Mouse (Mus musculus) hindbrain, postnatal 0 days (tissue): ENCODE results near the gene Prr7. TPM values are rescaled to one million over a fixed set of nuclear protein-coding genes. Genes with fewer than 3 reads are reported as not detected.

Experiments used
- ATAC-seq: fragments of 200-750 bp; cut with Nextera tagmentation; 2 replicates; pipeline ENCODE4 v1.8.0; 2017; ENCODE audit warnings: mild to moderate bottlenecking, moderate TSS enrichment, moderate library complexity
- DNase-seq: peaks from one replicate; pipeline ENCODE4 v3.0.0-alpha.2; 2015; ENCODE audit warnings: low spot score
- H3K27ac ChIP-seq: fragments of 300-500 bp; sonication (generic); 2 replicates; pipeline ENCODE4 v1.5.1; 2014; ENCODE audit warnings: mild to moderate bottlenecking
- H3K27me3 ChIP-seq: fragments of 300-500 bp; sonication (generic); 2 replicates; pipeline ENCODE4 v1.6.1; 2014; ENCODE audit warnings: low read length, mixed read lengths; ENCODE audit not compliant: insufficient read depth
- H3K36me3 ChIP-seq: fragments of 300-500 bp; sonication (generic); 2 replicates; pipeline ENCODE4 v1.6.1; 2014; ENCODE audit warnings: low read length, mixed read lengths; ENCODE audit not compliant: insufficient read depth
- H3K4me1 ChIP-seq: fragments of 300-500 bp; sonication (generic); 2 replicates; pipeline ENCODE4 v1.6.1; 2014; ENCODE audit warnings: antibody characterized with exemption, low read length, mixed read lengths; ENCODE audit not compliant: insufficient read depth
- H3K4me2 ChIP-seq: fragments of 300-500 bp; sonication (generic); 2 replicates; pipeline ENCODE4 v1.6.1; 2014; ENCODE audit warnings: low read depth, mild to moderate bottlenecking, low read length, moderate library complexity, mixed read lengths
- H3K4me3 ChIP-seq: fragments of 300-500 bp; sonication (generic); 2 replicates; pipeline ENCODE4 v1.5.1; 2014; ENCODE audit warnings: low read length
- H3K9ac ChIP-seq: fragments of 300-500 bp; sonication (generic); replicated peaks from 2 replicates; pipeline ENCODE4 v1.6.1; 2014; ENCODE audit warnings: mild to moderate bottlenecking, low read length, moderate library complexity, mixed read lengths
- H3K9me3 ChIP-seq: fragments of 300-500 bp; sonication (generic); 2 replicates; pipeline ENCODE4 v1.6.1; 2016; ENCODE audit warnings: low read length, mixed read lengths
- CTCF ChIP-seq: IDR thresholded peaks from 2 replicates; pipeline ENCODE4 v1.5.1; 2016; ENCODE audit warnings: antibody characterized with exemption, control low read depth, low read depth
- WGBS: fragments of 180-500 bp; shearing (Covaris S2); extraction: QIAGEN DNeasy Blood & Tissue Kit; methylation state at CpG from one replicate; pipeline ENCODE4 v1.1.7; 2014; 5-methylcytosine and 5-hydroxymethylcytosine counted together
- polyA plus RNA-seq: library from polyadenylated mRNA; unstranded; fragments of >200 nt; fragmentation: Nextera tagmentation; extraction: Ambion mirVana; gene quantifications from 2 replicates; pipeline ENCODE4 v1.2.1, GENCODE M21; 2015
- total RNA-seq: library from RNA; depleted of rRNA; stranded (reverse); fragments of >200 nt; gene quantifications from 2 replicates; pipeline ENCODE4 v1.2.3, GENCODE M21; 2014

The Prr7 gene
- total and polyA plus RNA-seq, 2 experiments from 2014 or later, result 4.6 to 106 TPM

- Histone ChIP-seq H3K4me2 (no peak overlapping the region), H3K9ac (no peak overlapping the region), H3K9me3 (no peaks in the 10 kb centered on the region), H3K36me3 (peaks cover 43% of the 10 kb centered on the region), H3K4me3 (no peak overlapping the region), H3K27ac (no peak overlapping the region), H3K4me1 (peaks cover 16% of the 10 kb centered on the region), H3K27me3 (no peaks in the 10 kb centered on the region)
- no peak for DNase-seq
- 86% methylated on average over 5 of the region's 5 CpGs for WGBS
- no peak; the same call in 1 of the 2 replicates for TF ChIP-seq CTCF
- ATAC-seq, result no peak
Measured at GRCm38 (mm10) chr13:55475750-55476149, 11.7 kb downstream of the Prr7 start.

- Histone ChIP-seq H3K36me3 (peaks cover 48% of the 10 kb centered on the region), H3K27ac (no peak overlapping the region), H3K4me3 (no peak overlapping the region), H3K9ac (no peak overlapping the region), H3K9me3 (no peaks in the 10 kb centered on the region), H3K27me3 (no peaks in the 10 kb centered on the region), H3K4me1 (peaks cover 11% of the 10 kb centered on the region), H3K4me2 (no peak overlapping the region)
- no peak for TF ChIP-seq CTCF
- DNase-seq, result no peak
- WGBS, result 90% methylated on average over 8 of the region's 8 CpGs
- ATAC-seq, result no peak
Measured at GRCm38 (mm10) chr13:55476256-55476655, 12.2 kb downstream of the Prr7 start.

GRCm38 (mm10) chr13:55477492-55477891, 13.4 kb downstream of the Prr7 start:
- no peak for TF ChIP-seq CTCF
- DNase-seq, result no peak
- peak overlapping the region; percentile 16; the same call in 1 of the 2 replicates for H3K27ac ChIP-seq
- H3K4me1 ChIP-seq, result peaks cover 11% of the 10 kb centered on the region
- H3K9ac ChIP-seq, result no peak overlapping the region
- no peak overlapping the region; the same call in 1 of the 2 replicates for H3K4me2 ChIP-seq
- peaks cover 58% of the 10 kb centered on the region for H3K36me3 ChIP-seq
- H3K27me3 ChIP-seq, result no peaks in the 10 kb centered on the region
- 63% methylated on average over 16 of the region's 16 CpGs for WGBS
- H3K4me3 ChIP-seq, result no peak overlapping the region
- no peaks in the 10 kb centered on the region for H3K9me3 ChIP-seq
- ATAC-seq, result no peak

- H3K27me3 ChIP-seq, result no peaks in the 10 kb centered on the region
- DNase-seq (peak; percentile 78), ATAC-seq (no peak)
- H3K4me3 ChIP-seq, result no peak overlapping the region
- peaks cover 13% of the 10 kb centered on the region for H3K4me1 ChIP-seq
- H3K4me2 ChIP-seq, result no peak overlapping the region
- 0 out of 2 replicates have a peak overlapping the region, but pooled peaks have one; percentile 16 for H3K27ac ChIP-seq
- H3K9me3 ChIP-seq, result no peaks in the 10 kb centered on the region
- WGBS, result 47% methylated on average over 5 of the region's 5 CpGs
- no peak overlapping the region for H3K9ac ChIP-seq
- peaks cover 58% of the 10 kb centered on the region for H3K36me3 ChIP-seq
- TF ChIP-seq CTCF, result peak; percentile 75
Measured at GRCm38 (mm10) chr13:55478036-55478435, 14.0 kb downstream of the Prr7 start.

GRCm38 (mm10) chr13:55479008-55479407, 14.9 kb downstream of the Prr7 start:
- Histone ChIP-seq H3K9ac (no peak overlapping the region), H3K9me3 (no peaks in the 10 kb centered on the region), H3K27me3 (no peaks in the 10 kb centered on the region), H3K4me2 (no peak overlapping the region), H3K36me3 (peaks cover 58% of the 10 kb centered on the region), H3K27ac (no peak overlapping the region), H3K4me3 (no peak overlapping the region), H3K4me1 (peaks cover 22% of the 10 kb centered on the region)
- ATAC-seq, result no peak
- no peak for DNase-seq
- 75% methylated on average over 7 of the region's 7 CpGs for WGBS
- TF ChIP-seq CTCF, result no peak

- H3K27ac ChIP-seq, result no peak overlapping the region
- ATAC-seq (no peak), DNase-seq (no peak)
- no peak for TF ChIP-seq CTCF
- H3K9ac ChIP-seq, result no peak overlapping the region
- H3K27me3 ChIP-seq, result no peaks in the 10 kb centered on the region
- H3K36me3 ChIP-seq, result peaks cover 58% of the 10 kb centered on the region
- H3K4me1 ChIP-seq, result peaks cover 20% of the 10 kb centered on the region
- H3K4me2 ChIP-seq, result no peak overlapping the region
- H3K9me3 ChIP-seq, result no peaks in the 10 kb centered on the region
- no peak overlapping the region for H3K4me3 ChIP-seq
Measured at GRCm38 (mm10) chr13:55479929-55480328, 15.9 kb downstream of the Prr7 start.

GRCm38 (mm10) chr13:55482542-55482941, 18.5 kb downstream of the Prr7 start:
- peak overlapping the region; percentile 99; the same call in 1 of the 2 replicates for H3K27ac ChIP-seq
- DNase-seq (no peak), ATAC-seq (no peak)
- peaks cover 23% of the 10 kb centered on the region for H3K4me1 ChIP-seq
- peak overlapping the region; percentile 35; the same call in 1 of the 2 replicates for H3K9ac ChIP-seq
- peak overlapping the region; percentile 71; the same call in 1 of the 2 replicates for H3K4me3 ChIP-seq
- H3K4me2 ChIP-seq, result peak overlapping the region; percentile 89; the same call in 1 of the 2 replicates
- peak; percentile 27; the same call in 1 of the 2 replicates for TF ChIP-seq CTCF
- H3K9me3 ChIP-seq, result no peaks in the 10 kb centered on the region
- no peaks in the 10 kb centered on the region for H3K27me3 ChIP-seq
- peaks cover 39% of the 10 kb centered on the region for H3K36me3 ChIP-seq
- 47% methylated on average over 7 of the region's 7 CpGs for WGBS
